Mouse (Mus musculus) layer of hippocampus, adult 9-11 months (tissue): ENCODE data around the gene Ccdc159.
A peak's percentile ranks its signal among the peaks of the same experiment; 100 is the strongest.

ENCODE experiments used
- DNase-seq: peaks from one replicate; pipeline ENCODE4 v3.0.0; 2022

Gene Ccdc159

DNA sequence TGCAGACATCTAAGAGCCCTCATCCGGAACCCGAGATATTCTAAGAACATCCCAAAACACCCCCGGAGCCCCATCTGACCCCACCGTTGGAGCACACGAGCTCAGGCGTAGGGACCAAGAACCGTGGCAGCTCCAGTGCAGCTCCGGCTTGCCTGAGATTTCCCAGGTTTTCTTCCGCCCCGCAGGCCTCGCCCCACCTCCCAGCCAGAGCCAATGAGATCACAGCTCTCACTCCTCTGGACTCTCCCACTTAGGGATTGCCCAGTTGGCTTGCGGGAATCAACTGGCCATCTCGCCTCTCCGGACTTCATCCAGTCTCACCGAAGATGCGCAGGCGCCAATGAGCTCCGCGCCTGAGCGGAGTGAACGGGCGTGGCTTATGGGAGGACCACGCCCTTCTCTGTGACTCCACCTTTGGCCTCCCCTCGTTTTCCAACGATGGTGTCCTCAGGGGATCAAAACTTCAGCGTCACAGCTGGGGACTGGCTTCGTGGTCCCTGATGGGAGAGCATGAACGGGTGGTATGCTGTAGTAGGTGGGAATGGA, at the start of gene Ccdc159, which contains the start of gene Tmem205:
TSS of gene Ccdc159 (plus strand) at position 264 of the 546 bp plus-strand sequence.
TSS of gene Tmem205 (minus strand) at position 349 of the 546 bp plus-strand sequence.
- DNase-seq = peak; percentile 98

DNA sequence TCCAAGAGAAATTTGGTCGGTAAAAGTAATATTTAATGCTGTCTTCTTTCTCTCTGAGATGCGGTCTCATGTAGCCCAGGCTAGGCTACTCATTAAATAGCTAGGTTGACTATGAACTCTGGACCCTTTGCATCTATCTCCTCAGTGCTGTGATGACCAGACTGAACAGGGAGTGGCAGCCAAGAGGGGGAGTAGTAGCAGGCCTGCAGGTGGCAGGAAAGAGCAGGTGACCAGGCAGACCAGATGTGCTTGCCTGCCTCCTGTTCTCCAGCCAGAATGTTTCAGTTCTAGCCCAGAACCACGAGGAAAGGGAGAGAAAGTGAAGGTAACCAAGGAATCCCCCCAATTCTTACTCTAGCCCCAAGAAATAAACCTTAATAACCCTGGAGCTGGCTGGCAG, 38.0 kb upstream of the Ccdc159 start:
- DNase-seq = no peak

DNA sequence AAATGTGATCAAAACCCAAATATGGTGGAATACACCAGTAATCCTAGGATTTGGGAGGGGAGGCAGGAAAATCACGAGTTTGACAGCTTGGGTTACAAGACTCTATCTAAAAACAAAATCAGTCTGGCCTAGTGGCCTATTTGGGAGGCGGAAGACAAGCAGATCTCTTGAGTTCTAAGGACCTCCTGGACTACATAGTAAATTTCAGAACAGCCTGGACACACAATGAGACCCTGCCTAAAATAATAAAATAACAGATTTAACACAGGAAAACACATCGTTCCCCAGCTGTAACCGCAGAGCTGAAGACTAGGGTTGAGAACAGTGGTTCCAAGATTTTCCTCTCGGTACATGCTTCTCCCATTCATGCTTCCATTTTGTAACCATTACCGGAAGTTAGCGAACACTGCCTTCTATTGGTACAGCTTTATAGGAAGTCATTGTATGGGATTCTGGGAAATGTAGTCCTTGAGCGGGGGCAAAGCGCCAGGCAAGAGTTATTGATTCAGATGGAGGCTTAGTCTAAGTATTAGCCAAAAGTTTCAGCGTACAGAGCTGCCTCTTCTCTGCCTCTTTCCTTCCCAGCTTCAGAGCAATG, 25.9 kb upstream of the Ccdc159 start:
- peak; percentile 86 for DNase-seq

DNA sequence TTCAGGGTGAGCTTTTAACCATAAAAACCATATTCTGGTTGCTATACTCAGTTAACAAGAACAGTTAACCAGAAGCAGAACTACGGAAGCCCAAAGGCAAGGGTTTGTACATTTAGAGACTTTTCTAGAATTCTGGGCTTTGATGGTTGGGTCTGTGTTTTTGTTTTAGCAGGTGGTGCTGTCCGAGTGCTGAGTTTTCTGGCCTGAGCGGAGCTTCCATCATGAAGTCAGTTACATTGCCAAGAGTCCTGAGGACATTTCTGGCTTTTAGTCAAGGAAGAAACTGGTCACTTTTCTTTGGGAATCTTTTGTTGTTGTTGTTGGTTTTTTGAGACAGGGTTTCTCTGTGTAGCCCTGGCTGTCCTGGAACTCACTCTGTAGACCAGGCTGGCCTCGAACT, 23.2 kb upstream of the Ccdc159 start:
- DNase-seq = no peak

DNA sequence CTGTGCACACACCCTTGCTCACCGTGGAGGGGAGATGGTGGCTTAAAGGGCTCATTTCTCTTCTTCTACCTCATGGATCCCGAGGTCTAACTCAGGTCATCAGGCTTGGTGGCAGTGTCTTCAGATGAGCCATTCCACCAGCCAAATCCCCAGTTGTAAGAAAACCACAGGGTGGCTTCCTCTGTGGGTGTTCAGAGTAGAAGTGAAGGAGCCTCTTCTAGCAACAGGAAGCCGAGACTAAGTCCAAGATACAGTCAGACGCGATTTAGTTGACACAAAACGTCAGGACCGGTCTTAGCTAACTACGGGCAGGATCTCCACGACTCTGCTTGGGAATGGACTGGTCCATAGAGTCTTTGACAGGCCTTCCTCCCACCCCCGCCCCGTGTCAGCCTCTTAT, 19.1 kb upstream of the Ccdc159 start:
- DNase-seq = no peak

DNA sequence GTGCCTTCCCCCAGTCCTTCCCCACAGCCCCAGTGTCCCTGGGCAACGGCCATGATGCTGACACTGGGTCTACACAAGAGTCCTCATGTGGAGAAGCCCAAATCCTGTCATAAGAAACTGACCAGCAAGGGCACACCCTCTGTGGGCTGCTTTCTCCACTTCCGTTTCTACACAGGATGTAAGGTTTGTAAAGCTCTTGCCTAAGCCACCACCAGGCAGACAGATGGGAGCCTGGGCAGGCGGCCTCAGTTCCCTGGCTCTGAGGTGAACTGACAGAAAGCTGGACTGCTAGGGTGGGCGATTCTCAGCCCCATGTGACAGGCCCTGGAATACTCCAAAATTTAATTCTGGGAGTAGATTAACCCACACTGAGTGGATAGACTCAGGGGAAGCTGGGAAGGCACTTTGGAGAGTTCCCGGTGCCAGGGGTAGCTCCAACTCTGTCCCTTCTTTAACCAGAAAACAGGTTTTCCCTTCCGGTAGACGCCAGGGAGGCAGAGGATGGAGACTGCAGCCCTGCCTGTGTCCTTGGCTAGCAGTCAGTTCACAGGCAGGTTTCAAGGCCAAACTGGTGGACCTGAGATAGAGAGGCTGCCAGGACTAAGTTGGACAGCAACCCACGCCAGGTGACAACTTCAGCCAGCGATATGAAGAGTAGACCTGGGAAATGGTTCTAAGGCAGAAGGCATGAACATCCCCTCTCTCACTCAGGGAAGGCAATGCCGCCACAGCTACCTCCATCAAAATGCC, 17.6 kb upstream of the Ccdc159 start:
- no peak for DNase-seq

DNA sequence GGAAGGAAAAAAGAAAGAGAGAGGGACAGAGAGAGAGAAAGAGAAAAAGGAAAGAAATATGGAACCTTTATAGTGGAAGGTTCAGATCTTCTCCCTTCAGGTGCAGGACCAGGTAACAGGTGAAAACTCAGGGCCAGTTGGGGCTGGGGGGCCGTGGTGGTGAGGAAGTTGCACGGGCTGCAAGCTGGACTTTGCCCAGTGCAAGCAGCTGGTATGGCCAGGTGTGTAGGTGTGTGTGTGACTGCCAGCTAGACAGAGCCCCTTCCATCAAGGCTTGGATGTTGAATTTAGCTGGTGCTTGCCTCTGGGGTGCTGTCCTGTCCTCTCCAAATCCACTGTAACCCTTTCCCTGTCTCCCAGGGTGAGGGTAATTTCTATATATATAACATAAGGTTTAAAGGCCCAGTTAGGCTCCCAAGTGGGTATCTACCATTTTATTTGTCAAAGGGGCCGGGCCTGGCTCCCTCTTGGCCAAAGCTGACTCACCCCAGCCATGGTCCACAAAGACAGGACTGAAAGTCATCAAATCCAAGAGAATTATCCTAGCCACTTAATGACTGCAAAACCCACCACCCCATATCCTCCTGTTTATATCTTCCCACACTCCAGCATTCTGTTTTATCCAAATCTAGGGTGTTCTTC, 10.3 kb upstream of the Ccdc159 start:
- DNase-seq = no peak

DNA sequence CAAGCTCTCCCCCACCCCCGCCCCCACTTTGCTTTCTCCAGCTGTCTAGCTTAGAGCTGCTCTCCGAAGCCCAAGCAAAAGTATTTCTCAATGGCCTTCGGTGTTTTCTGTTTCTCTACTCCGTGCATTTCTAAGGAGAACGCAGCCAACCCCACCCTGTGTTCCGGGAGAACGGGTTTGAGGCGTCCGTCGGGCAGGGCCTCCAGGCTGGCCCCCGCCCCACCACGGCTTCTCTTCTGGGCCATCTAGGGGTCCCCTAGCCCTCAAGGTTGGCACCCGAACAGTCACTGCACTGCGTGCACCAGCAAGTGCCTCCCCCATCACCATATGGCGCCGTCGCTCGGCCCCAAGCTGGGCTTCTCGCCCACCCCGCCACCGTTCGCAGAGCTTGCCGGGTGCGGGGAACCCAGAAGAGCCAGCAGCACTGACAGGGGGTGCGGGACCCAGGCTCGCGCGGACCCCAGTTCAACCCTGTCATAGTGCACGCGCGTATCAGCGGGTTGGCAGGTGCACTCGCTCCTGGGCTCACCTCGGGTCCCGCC, 9.7 kb upstream of the Ccdc159 start:
- DNase-seq = peak; percentile 84

DNA sequence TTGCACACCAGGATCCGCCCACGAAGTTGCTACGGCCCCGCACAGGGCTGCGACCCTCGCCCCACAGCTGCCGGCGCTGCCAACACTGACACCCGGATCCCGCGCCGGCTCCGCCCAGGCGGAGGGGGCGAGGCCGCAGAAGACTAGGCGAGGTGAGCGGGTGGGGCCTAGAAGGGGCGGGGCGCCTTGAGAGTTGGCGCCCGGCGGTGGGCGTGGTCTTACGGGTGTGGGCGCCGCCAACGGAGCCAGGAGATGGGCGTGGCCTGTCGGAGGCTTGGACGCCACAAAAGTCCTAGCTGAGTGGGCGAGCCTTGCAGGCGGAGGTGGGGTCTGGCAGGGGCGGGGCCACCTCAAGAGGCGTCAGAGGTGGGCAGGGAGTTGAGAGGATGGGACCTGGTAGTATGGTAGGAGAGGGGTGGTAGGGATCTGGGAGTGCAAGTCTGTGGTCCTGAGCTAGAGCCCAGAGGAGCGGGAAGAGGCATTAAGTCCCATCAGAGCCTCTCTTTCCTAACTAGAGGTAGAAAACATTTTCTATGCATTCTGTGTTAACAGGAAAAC, 9.2 kb upstream of the Ccdc159 start, which contains the start of gene Rab3d:
TSS of gene Rab3d (minus strand) at position 158 of the 558 bp plus-strand sequence.
- DNase-seq = peak; percentile 95

DNA sequence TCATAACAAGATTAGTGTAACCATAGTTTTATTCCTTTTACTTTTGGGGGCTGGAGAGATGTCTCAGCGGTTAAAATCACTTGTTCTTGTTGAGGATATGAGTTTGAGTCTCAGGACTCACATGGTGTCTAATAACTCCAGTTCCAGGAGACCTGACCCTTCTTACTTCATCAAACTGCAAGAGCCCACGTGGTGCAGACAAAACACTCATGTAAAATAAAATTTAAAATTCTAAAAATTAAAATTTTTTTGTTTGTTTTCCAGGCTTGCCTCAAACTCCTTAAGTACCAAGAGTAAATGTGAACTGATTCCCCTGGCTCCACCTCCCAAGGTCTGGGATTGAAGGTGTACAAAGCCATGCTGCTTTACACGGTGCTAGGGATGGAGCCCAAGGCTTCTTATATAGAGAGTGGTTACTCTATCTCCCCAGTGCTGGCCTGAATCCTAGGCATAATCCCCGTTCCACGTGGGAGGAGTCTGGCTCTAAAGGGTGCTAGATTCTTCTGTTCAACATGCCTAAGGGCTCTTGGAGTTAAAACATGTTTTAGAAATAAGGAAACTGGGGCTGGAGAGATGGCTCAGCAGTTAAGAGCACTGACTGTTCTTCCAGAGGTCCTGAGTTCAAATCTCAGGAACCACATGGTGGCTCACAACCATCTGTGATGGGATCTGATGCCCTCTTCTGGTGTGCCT, 8.4 kb upstream of the Ccdc159 start:
- no peak for DNase-seq

DNA sequence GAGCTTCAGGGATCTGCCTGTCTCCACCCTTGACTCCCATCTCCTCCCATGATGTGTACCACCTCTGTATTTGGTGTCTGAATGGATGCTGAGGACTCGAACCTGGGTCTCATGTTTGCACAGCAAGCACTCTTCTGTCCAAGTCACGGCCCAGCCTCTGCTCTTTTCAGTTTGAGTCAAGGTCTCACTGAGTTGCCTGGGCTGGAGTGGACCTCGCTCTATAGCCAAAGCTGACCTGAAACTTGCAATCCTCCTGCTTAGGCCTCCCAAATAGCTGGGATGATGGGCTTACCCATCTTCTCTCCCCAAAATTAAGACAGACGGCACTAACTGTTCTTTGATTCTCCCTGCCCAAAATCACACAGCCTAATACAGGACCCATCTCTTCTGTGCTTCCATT, 4.2 kb upstream of the Ccdc159 start:
- DNase-seq = no peak

DNA sequence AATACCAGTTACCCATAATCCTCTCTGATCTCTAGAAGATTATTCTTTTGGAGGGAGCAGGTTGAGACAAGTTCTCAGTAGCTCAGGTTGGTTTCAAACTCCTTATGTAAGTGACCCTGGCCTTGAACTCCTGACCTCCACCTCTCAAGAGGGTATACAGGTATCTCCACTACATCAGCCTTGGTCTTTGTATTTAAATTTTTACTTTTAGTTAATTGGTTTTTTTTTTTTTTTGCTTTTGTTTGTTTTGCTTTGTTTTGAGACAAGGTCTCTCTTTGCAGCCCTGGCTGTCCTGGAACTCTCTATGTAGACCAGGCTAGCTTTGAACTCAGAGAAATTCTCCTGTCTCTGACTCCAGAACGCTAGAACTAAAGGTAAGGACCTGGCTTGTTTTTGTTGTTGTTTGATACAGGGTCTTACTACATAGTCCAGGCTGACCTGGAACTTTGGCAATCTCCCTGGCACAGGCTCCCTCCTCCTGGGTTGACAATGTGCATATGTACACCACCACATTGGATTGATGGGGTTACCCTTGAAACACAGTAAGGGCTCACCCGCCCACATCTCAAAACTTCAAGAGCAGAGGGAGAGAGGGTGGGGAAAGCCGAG, 3.7 kb upstream of the Ccdc159 start:
- DNase-seq = no peak

DNA sequence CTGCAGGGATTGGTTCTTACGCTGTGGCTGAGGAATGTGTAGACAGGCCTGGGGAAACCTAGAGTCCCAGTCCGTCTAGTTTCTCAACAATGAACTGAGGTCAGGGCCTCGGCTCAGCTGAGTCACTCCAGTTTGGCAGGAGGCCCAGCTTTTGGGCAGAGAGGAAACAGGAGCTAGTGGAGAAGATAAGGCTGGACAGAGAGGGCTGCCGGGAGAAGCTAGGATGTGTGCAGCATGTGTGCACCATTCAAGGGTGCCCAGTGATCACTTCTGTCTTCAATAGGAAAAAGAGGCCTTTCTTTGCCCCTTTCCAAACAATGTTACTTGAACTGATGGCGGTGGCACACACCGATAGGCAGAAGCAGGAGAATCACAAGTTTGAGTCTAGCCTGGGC, 3.2 kb upstream of the Ccdc159 start:
- peak; percentile 61 for DNase-seq

DNA sequence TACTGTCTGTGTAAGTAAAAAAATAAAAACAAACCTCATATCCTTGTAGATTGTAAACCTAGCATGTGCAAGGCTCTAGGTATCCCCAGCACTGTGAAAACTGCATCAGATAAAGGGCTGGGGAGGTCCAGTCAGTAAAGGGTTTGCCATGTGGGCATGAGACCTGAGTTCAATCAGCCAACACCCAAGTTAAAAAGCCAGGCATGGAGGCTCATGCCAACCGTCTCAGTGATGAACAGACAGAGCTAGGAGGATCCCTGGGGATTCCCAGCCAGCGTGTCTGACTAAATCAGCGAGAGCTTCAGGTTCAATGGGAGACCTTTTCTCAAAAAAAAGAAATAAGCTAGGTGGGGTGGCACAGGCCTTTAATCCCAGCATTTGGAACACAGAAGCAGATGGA, 2.2 kb upstream of the Ccdc159 start:
- DNase-seq = no peak

DNA sequence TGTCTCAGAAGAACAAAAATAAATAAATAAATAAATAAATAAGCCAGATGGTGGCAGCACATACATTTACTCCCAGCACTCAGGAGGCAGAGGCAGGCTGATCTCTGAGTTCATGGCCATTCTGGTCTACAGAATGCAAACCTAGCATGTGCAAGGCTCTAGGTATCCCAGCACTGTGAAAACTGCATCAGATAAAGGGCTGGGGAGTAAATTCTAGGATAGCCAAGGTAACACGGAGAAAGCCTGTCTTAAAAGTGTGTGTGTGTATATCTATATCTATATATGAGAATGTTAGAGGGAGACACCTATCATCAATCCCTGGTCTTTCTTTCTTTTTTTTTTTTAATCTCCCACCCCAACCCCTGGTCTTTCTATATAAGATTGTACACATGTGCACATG, 1.8 kb upstream of the Ccdc159 start:
- DNase-seq = no peak

DNA sequence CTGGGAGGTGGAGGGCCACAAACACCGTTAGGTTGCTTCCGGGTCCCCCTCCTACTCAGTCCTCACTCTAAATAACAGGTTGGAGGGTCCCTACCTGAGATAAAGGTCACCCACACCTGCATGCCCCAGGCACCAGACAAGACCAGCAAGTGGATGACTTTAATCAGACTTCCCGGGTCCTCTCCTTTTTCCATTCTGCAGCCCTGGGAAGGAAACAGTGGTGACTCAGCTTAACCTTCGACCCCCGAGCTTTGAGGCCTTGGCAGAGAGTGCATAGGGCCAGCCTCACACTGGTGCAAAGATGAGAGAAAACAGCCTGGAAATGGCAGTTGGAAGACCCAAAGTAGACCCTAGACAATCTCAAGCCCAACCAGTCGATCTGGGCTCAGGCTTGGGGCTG, 1.1 kb upstream of the Ccdc159 start:
- DNase-seq = no peak

DNA sequence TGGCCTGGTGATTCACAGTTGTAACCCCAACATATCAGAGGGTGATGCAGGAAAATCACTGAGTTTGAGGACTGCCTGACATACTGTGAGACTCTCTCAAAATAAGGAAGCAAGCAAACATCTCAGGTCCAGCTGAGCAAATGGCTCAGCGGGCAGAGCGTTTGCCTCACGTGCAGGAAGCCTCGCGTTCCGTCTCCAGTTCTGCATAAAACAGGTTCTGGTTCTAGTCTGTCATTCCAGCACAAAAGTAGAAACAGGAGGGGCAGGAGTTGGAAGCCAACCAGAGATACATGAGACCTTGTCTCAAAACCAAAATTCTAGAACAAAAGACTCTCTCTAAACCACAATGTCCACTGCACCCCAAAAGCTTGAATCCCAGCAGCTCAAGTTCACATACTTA, 487 bp upstream of the Ccdc159 start:
- DNase-seq = no peak

DNA sequence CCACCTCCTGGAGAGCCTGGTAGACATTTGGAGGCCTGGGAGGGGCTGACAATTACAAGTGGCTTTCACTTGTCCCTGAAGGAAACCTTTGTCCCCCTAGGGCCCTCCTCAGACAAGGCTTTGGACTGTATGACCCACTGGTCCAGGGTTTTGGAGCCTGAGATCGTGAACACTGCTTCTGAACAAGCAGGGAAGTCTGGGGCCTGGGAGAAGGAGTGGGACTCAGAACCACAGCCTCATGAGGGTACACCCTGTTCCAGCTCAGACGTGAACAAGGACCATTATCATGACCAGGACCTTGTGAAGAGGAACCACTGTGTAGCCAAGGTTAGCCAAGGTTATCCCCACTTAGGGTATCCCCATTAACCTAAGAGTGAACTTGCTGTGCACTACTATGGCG, 1.9 kb downstream of the Ccdc159 start:
- DNase-seq = no peak

DNA sequence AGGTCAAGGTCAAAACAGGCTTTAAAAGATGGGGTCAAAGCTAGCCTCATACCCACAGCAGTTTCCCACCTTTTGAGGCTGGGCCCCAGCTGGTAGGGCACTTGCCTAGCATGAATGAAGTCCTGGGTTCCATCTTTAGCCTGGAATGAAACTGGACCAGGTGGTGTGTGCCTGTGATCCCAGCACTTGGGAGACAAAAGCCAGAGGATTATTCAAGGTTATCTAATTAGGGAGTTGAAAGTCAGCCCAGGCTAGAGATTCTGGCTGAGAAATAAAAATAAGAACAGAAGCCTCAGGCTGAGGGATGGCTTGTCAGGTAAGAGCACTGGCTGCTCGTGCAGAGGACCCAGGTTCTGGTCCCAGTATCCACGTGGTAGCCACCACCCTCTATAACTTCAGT, 4.7 kb downstream of the Ccdc159 start:
- DNase-seq = no peak

DNA sequence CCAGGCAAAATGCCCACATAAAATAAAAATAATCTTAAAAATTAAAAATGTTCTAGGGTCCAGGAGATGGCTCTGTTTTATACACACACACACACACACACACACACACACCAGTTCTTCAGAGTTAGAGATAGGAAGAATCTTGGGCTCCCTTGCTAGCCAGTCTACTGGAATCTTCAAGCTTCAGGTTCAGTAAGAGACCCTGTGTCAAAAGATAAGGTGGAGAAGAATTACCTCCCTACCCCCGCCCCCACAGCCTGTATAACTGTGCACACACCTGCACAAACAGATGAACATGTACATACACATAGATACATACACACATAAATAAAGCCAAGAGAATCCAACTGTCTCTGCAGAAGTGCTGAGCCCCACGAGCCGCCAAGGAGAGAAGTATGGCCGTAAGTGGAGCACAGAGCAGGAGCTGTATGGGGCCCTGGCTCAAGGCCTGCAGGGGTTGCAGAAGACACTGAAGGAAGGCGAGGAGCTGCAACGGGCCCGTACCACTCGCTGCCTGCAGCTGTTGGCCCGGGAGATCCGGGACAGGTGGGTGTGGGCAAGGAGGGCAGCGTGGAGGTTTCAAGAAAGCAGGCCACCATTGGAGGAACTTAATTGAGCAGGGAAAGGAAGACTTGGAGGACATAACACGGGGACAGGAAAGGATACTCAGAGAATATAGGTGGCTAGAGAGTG, 5.3 kb downstream of the Ccdc159 start:
- DNase-seq = no peak

DNA sequence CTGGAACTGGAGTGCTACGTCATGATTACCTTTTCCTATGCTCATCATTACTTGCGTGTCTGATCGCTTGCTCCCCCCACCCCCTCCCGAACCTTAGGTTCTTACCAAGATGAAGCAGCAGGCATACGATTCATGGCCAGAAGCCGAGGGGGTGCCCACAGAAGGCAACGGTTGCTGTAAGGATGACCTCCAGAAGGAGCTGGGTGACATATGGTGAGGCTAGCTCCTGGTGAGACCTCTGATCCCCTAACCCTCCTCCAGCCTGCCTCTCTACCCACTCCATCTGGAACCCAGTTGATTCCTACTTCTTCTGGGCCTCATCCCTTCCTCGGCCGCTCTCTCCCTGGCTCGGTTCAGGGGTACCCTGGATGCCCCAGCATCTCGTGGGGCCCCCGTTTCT, 6.8 kb downstream of the Ccdc159 start:
- no peak for DNase-seq
